Mouse (Mus musculus) liver, embryonic 16.5 days (tissue): ENCODE data around the gene Gtpbp10. TPM values are rescaled to one million over a fixed set of nuclear protein-coding genes. Genes with fewer than 3 reads are reported as not detected.

Experiments used
- polyA plus RNA-seq: library from polyadenylated mRNA; unstranded; fragments of >200 nt; fragmentation: Nextera tagmentation; extraction: Ambion mirVana; gene quantifications from 2 replicates; pipeline ENCODE4 v1.2.1, GENCODE M21; 2015

Gtpbp10 gene
- polyA plus RNA-seq, 1 experiment from 2014 or later, result 7.0 TPM

Other genes with a start within 250 kb of the Gtpbp10 start
- 0.92 and 1.1 TPM in 2 replicates for gene Cdk14, start 139.2 kb downstream of the Gtpbp10 start, polyA plus RNA-seq
- gene 1700015F17Rik, start 80.4 kb downstream of the Gtpbp10 start, polyA plus RNA-seq, result not detected in 2 replicates
- gene Cldn12, start 44.6 kb downstream of the Gtpbp10 start, polyA plus RNA-seq, result 12.1 and 13.5 TPM in 2 replicates
- gene Gm8773, start 14.3 kb upstream of the Gtpbp10 start, polyA plus RNA-seq, result 0.18 and 0.19 TPM in 2 replicates
- 0.19 and 0.70 TPM in 2 replicates for gene Cfap69, start 104.7 kb upstream of the Gtpbp10 start, polyA plus RNA-seq
- 4.6 and 5.1 TPM in 2 replicates for gene Steap2, start 135.0 kb upstream of the Gtpbp10 start, polyA plus RNA-seq
- gene Steap1, start 189.8 kb upstream of the Gtpbp10 start, polyA plus RNA-seq, result 3.1 and 3.4 TPM in 2 replicates